Mouse (Mus musculus) hindbrain, embryonic 16.5 days (tissue): Measurements from ENCODE around the gene Sf3b3. TPM values are rescaled to one million over a fixed set of nuclear protein-coding genes. Genes with fewer than 3 reads are reported as not detected.
"Not testable (repeated sequence)": the region's sequence is repeated elsewhere in the genome, so short reads cannot be mapped to it uniquely, and the experiment has no call there.

Experiments
- ATAC-seq: fragments of 200-750 bp; cut with Nextera tagmentation; 2 replicates; pipeline ENCODE4 v1.8.0; 2017; ENCODE audit warnings: moderate TSS enrichment, moderate library complexity
- H3K27ac ChIP-seq: fragments of 300-500 bp; sonication (generic); 2 replicates; pipeline ENCODE4 v1.5.1; 2014; ENCODE audit warnings: low read depth, mild to moderate bottlenecking, control low read depth, low read length, moderate library complexity
- H3K27me3 ChIP-seq: fragments of 300-500 bp; sonication (generic); replicated peaks from 2 replicates; pipeline ENCODE4 v1.6.1; 2014; ENCODE audit warnings: low read length; ENCODE audit not compliant: control insufficient read depth, insufficient read depth
- H3K36me3 ChIP-seq: fragments of 300-500 bp; sonication (generic); 2 replicates; pipeline ENCODE4 v1.6.1; 2014; ENCODE audit warnings: mild to moderate bottlenecking, low read length, moderate library complexity, mixed read lengths; ENCODE audit not compliant: control insufficient read depth, insufficient read depth
- H3K4me1 ChIP-seq: fragments of 300-500 bp; sonication (generic); 2 replicates; pipeline ENCODE4 v1.6.1; 2014; ENCODE audit warnings: low read depth, low read length; ENCODE audit not compliant: control insufficient read depth, insufficient read depth
- H3K4me2 ChIP-seq: fragments of 300-500 bp; sonication (generic); 2 replicates; pipeline ENCODE4 v1.6.1; 2014; ENCODE audit warnings: mild to moderate bottlenecking, low read length, control low read depth, moderate library complexity
- H3K4me3 ChIP-seq: fragments of 300-500 bp; sonication (generic); 2 replicates; pipeline ENCODE4 v1.5.1; 2014; ENCODE audit warnings: mild to moderate bottlenecking, low read length, control low read depth, moderate library complexity
- H3K9ac ChIP-seq: fragments of 300-500 bp; sonication (generic); 2 replicates; pipeline ENCODE4 v1.6.1; 2014; ENCODE audit warnings: low read depth, mild to moderate bottlenecking, control low read depth, low read length, moderate library complexity
- H3K9me3 ChIP-seq: fragments of 300-500 bp; sonication (generic); 2 replicates; pipeline ENCODE4 v1.6.1; 2014; ENCODE audit warnings: mild to moderate bottlenecking, low read length, moderate library complexity; ENCODE audit not compliant: control insufficient read depth
- WGBS: fragments of 180-500 bp; shearing (Covaris S2); extraction: QIAGEN DNeasy Blood & Tissue Kit; methylation state at CpG from one replicate; pipeline ENCODE4 v1.1.7; 2014; 5-methylcytosine and 5-hydroxymethylcytosine counted together
- polyA plus RNA-seq: library from polyadenylated mRNA; unstranded; fragments of >200 nt; fragmentation: Nextera tagmentation; extraction: Ambion mirVana; gene quantifications from 2 replicates; pipeline ENCODE4 v1.2.1, GENCODE M21; 2015

Sf3b3 gene
- polyA plus RNA-seq, 1 experiment from 2014 or later: 78.4 TPM

GRCm38 (mm10) chr8:110887551-110887950 lies 41.0 kb upstream of the Sf3b3 start:
- H3K36me3 ChIP-seq: peaks cover 24% of the 10 kb centered on the region
- H3K9me3 ChIP-seq: no peaks in the 10 kb centered on the region
- H3K9ac ChIP-seq: no peak overlapping the region
- H3K4me3 ChIP-seq: no peak overlapping the region
- ATAC-seq: no peak
- no peaks in the 10 kb centered on the region for H3K27me3 ChIP-seq
- 93% methylated on average over 10 of the region's 10 CpGs for WGBS
- no peak overlapping the region for H3K27ac ChIP-seq
- H3K4me2 ChIP-seq: no peak overlapping the region
- H3K4me1 ChIP-seq: no peaks in the 10 kb centered on the region

GRCm38 (mm10) chr8:110886634-110887033 lies 40.0 kb upstream of the Sf3b3 start:
- WGBS: 93% methylated on average over 3 of the region's 3 CpGs
- Histone ChIP-seq H3K4me3 (no peak overlapping the region), H3K36me3 (peaks cover 31% of the 10 kb centered on the region), H3K9me3 (no peaks in the 10 kb centered on the region), H3K4me1 (no peaks in the 10 kb centered on the region), H3K27me3 (no peaks in the 10 kb centered on the region), H3K4me2 (no peak overlapping the region), H3K9ac (no peak overlapping the region), H3K27ac (no peak overlapping the region)
- no peak for ATAC-seq

- ATAC-seq: no peak
- H3K9ac ChIP-seq: no peak overlapping the region
- no peak overlapping the region for H3K4me2 ChIP-seq
- H3K27me3 ChIP-seq: no peaks in the 10 kb centered on the region
- peaks cover 37% of the 10 kb centered on the region for H3K36me3 ChIP-seq
- H3K4me3 ChIP-seq: no peak overlapping the region
- H3K4me1 ChIP-seq: no peaks in the 10 kb centered on the region
- WGBS: 93% methylated on average over 18 of the region's 18 CpGs
- no peaks in the 10 kb centered on the region for H3K9me3 ChIP-seq
- H3K27ac ChIP-seq: no peak overlapping the region
These were observed 37.2 kb upstream of the Sf3b3 start for GRCm38 (mm10) chr8:110883824-110884223.

GRCm38 (mm10) chr8:110881741-110882310 lies 35.2 kb upstream of the Sf3b3 start:
- no peak overlapping the region for H3K4me3 ChIP-seq
- H3K9me3 ChIP-seq: no peaks in the 10 kb centered on the region
- H3K27ac ChIP-seq: no peak overlapping the region
- H3K4me1 ChIP-seq: no peaks in the 10 kb centered on the region
- ATAC-seq: no peak
- H3K36me3 ChIP-seq: peaks cover 37% of the 10 kb centered on the region
- H3K4me2 ChIP-seq: no peak overlapping the region
- no peak overlapping the region for H3K9ac ChIP-seq
- WGBS: 90% methylated on average over 10 of the region's 10 CpGs
- no peaks in the 10 kb centered on the region for H3K27me3 ChIP-seq

GRCm38 (mm10) chr8:110877862-110878261 lies 31.3 kb upstream of the Sf3b3 start:
- Histone ChIP-seq H3K4me2 (no peak overlapping the region), H3K9ac (no peak overlapping the region), H3K36me3 (peaks cover 34% of the 10 kb centered on the region), H3K27ac (no peak overlapping the region), H3K4me3 (no peak overlapping the region), H3K9me3 (no peaks in the 10 kb centered on the region), H3K27me3 (no peaks in the 10 kb centered on the region), H3K4me1 (no peaks in the 10 kb centered on the region)
- WGBS: 97% methylated on average over 4 of the region's 4 CpGs
- ATAC-seq: no peak

GRCm38 (mm10) chr8:110870501-110870900 lies 23.9 kb upstream of the Sf3b3 start:
- H3K36me3 ChIP-seq: peaks cover 35% of the 10 kb centered on the region
- H3K9me3 ChIP-seq: no peaks in the 10 kb centered on the region
- no peak overlapping the region for H3K4me2 ChIP-seq
- H3K4me3 ChIP-seq: no peak overlapping the region
- no peak for ATAC-seq
- H3K27ac ChIP-seq: no peak overlapping the region
- WGBS: 97% methylated on average over 2 of the region's 2 CpGs
- H3K27me3 ChIP-seq: no peaks in the 10 kb centered on the region
- H3K4me1 ChIP-seq: no peaks in the 10 kb centered on the region
- H3K9ac ChIP-seq: no peak overlapping the region

- H3K9me3 ChIP-seq, H3K9ac ChIP-seq, H3K27ac ChIP-seq, ATAC-seq, H3K4me2 ChIP-seq, H3K4me1 ChIP-seq, H3K27me3 ChIP-seq, H3K4me3 ChIP-seq: not testable (repeated sequence)
- WGBS: 98% methylated on average over 7 of the region's 7 CpGs
- H3K36me3 ChIP-seq: peaks cover 53% of the 10 kb centered on the region
These were observed 14.9 kb upstream of the Sf3b3 start for GRCm38 (mm10) chr8:110861347-110862025.

- H3K9me3 ChIP-seq: no peaks in the 10 kb centered on the region
- no peak overlapping the region for H3K9ac ChIP-seq
- H3K27me3 ChIP-seq: no peaks in the 10 kb centered on the region
- 85% methylated on average over 7 of the region's 7 CpGs for WGBS
- no peaks in the 10 kb centered on the region for H3K4me1 ChIP-seq
- H3K4me3 ChIP-seq: no peak overlapping the region
- H3K27ac ChIP-seq: no peak overlapping the region
- no peak for ATAC-seq
- no peak overlapping the region for H3K4me2 ChIP-seq
- peaks cover 48% of the 10 kb centered on the region for H3K36me3 ChIP-seq
These were observed 13.3 kb upstream of the Sf3b3 start for GRCm38 (mm10) chr8:110859651-110860501.

- Histone ChIP-seq H3K4me2 (no peak overlapping the region), H3K4me3 (no peak overlapping the region), H3K9me3 (no peaks in the 10 kb centered on the region), H3K36me3 (peaks cover 56% of the 10 kb centered on the region), H3K9ac (no peak overlapping the region), H3K27ac (no peak overlapping the region), H3K4me1 (no peaks in the 10 kb centered on the region), H3K27me3 (no peaks in the 10 kb centered on the region)
- ATAC-seq: no peak
- 92% methylated on average over 4 of the region's 5 CpGs for WGBS
These were observed 10.3 kb upstream of the Sf3b3 start for GRCm38 (mm10) chr8:110856760-110857461.
